ENCODE assay signal across 23 mouse cellular contexts in genomic region chrX:143112546-143112945, GRCm38 (mm10). TPM values are rescaled to one million over a fixed set of nuclear protein-coding genes. Genes with fewer than 3 reads are reported as not detected.
A peak's percentile ranks its signal among the peaks of the same experiment; 100 is the strongest.
DNase-seq lines count a peak whose midpoint lies in the region; ATAC-seq and TF ChIP-seq lines count a peak whose summit lies in the region.
"Had no signal": no experiment of that assay in that cellular context is flagged by ENCODE, and none has a peak within 500 bp of the region (broad histone marks: within the 10 kb centered on the region; RNA-seq: fewer than 3 reads in every experiment).

No protein-coding gene starts in this region.

- H3K4me1 ChIP-seq in heart, adult 2 months (ENCODE audit: control insufficient read depth, insufficient read depth, low read length) = no peaks in the 10 kb centered on the region
- H3K4me1 ChIP-seq in MEL (ENCODE audit: control insufficient read depth in 1 of 2, insufficient read depth in 2 of 2, low read length in 2 of 2) = no peaks in the 10 kb centered on the region
- H3K4me1 ChIP-seq in cortical plate, adult 2 months (ENCODE audit: control insufficient read depth, insufficient read depth, low read length) = no peaks in the 10 kb centered on the region
- H3K4me1 ChIP-seq in liver, embryonic 11.5 days (replicated peaks; ENCODE audit: control insufficient read depth, insufficient read depth, low read length) = no peaks in the 10 kb centered on the region
- H3K4me1 ChIP-seq: embryonic facial prominence, embryonic 13.5 days; heart, embryonic 13.5 days; limb, embryonic 13.5 days; midbrain, embryonic 13.5 days; neural tube, embryonic 13.5 days had no signal

- TF ChIP-seq POLR2A in heart, adult 2 months (IDR thresholded peaks at IDR 0.05; ENCODE audit: insufficient read depth, low read depth, low read length) = no peak
- TF ChIP-seq POLR2A in MEL (IDR thresholded peaks at IDR 0.05; ENCODE audit: control insufficient read depth in 1 of 2, insufficient read depth in 1 of 2, low read depth in 1 of 2, low read length in 2 of 2, poor library complexity in 1 of 2) = no peak
- TF ChIP-seq POLR2A in cortical plate, adult 2 months (IDR thresholded peaks at IDR 0.05; ENCODE audit: extremely low read depth, insufficient read depth, low read length) = no peak

- intact Hi-C loops in heart, adult 2 months (cut with DNase I) = loop anchor here (10.0 kb wide), 1 partner anchor 162 kb away; no protein-coding TSS in a partner anchor
- intact Hi-C loops in heart, postnatal 36 days (cut with DNase I) = no loop called here
- intact Hi-C loops in left cerebral cortex, adult 2 months (cut with DNase I) = loop anchor here (5.0 kb wide), 1 partner anchor 330 kb away; no protein-coding TSS in a partner anchor
- intact Hi-C loops in left cerebral cortex, postnatal 14 days (cut with DNase I) = no loop called here

- peak; percentile 7 for TF ChIP-seq RAD21 in MEL (IDR thresholded peaks at IDR 0.05; ENCODE audit: low read depth, low read length)

- no peak for DNase-seq in heart, adult 2 months
- no peak for DNase-seq in heart, postnatal 36 days
- DNase-seq in left cerebral cortex, adult 2 months (ENCODE audit: extremely low spot score in 1 of 2, low spot score in 2 of 2) = no peak
- DNase-seq in left cerebral cortex, postnatal 14 days (ENCODE audit: low spot score in 2 of 2) = no peak
- DNase-seq in MEL (ENCODE audit: low read depth, low spot score) = no peak
- no peak for DNase-seq in liver, embryonic 11.5 days (ENCODE audit: low spot score)
- no peak for DNase-seq in spleen, postnatal 4 days (ENCODE audit: low spot score in 2 of 2)
- DNase-seq: cerebellum, adult 18-20 months; cerebellum, postnatal 25 days; heart, postnatal 4 days; kidney, adult 8-10 months; kidney, postnatal 4 days; thymus, postnatal 36 days had no signal

- no peaks in the 10 kb centered on the region for H3K9me3 ChIP-seq in MEL (replicated peaks; ENCODE audit: insufficient read depth, low read length)
- H3K9me3 ChIP-seq in liver, embryonic 11.5 days (ENCODE audit: control insufficient read depth, low read length) = no peaks in the 10 kb centered on the region
- H3K9me3 ChIP-seq: embryonic facial prominence, embryonic 13.5 days; limb, embryonic 13.5 days; midbrain, embryonic 13.5 days; neural tube, embryonic 13.5 days had no signal

- H3K27ac ChIP-seq in heart, adult 2 months = no peak overlapping the region
- no peak overlapping the region for H3K27ac ChIP-seq in left cerebral cortex, adult 2 months
- no peak overlapping the region for H3K27ac ChIP-seq in MEL (ENCODE audit: control insufficient read depth, low read depth, low read length)
- no peak overlapping the region for H3K27ac ChIP-seq in cortical plate, adult 2 months (ENCODE audit: insufficient read depth, low read length)
- H3K27ac ChIP-seq in liver, embryonic 11.5 days (ENCODE audit: low read depth, low read length) = no peak overlapping the region
- H3K27ac ChIP-seq: embryonic facial prominence, embryonic 13.5 days; heart, embryonic 13.5 days; limb, embryonic 13.5 days; liver, embryonic 14.5 days; midbrain, embryonic 13.5 days; neural tube, embryonic 13.5 days had no signal

- TF ChIP-seq EP300 in heart, adult 2 months (IDR thresholded peaks at IDR 0.05; ENCODE audit: insufficient read depth, low read depth, low read length) = no peak
- no peak for TF ChIP-seq EP300 in MEL (IDR thresholded peaks at IDR 0.05; ENCODE audit: low read depth in 1 of 2, low read length in 2 of 2)

- TF ChIP-seq CTCF in heart, adult 2 months (IDR thresholded peaks at IDR 0.05) = peak; percentile 25
- peak; percentile 10 for TF ChIP-seq CTCF in left cerebral cortex, adult 2 months (IDR thresholded peaks at IDR 0.05)
- TF ChIP-seq CTCF in MEL (IDR thresholded peaks at IDR 0.05 in 2 of 3, conservative IDR thresholded peaks at IDR 0.05 in 1 of 3; ENCODE audit: control insufficient read depth in 1 of 3, insufficient read depth in 1 of 3, low read depth in 2 of 3, low read length in 3 of 3, poor library complexity in 1 of 3, severe bottlenecking in 1 of 3) = no peak
- TF ChIP-seq CTCF in cortical plate, adult 2 months (IDR thresholded peaks at IDR 0.05; ENCODE audit: extremely low read depth, insufficient read depth, low read length) = 0 out of 2 replicates have a peak, but pooled peaks have one; percentile 13

- no peaks in the 10 kb centered on the region for H3K79me2 ChIP-seq in heart, adult 2 months (replicated peaks; ENCODE audit: control insufficient read depth, insufficient read depth, low read length)
- H3K79me2 ChIP-seq in MEL (ENCODE audit: control insufficient read depth, insufficient read depth, low read length, poor library complexity) = no peaks in the 10 kb centered on the region

- no peak overlapping the region for H3K4me2 ChIP-seq in liver, embryonic 11.5 days
- H3K4me2 ChIP-seq: embryonic facial prominence, embryonic 13.5 days; heart, embryonic 13.5 days; limb, embryonic 13.5 days; midbrain, embryonic 13.5 days; neural tube, embryonic 13.5 days had no signal

- H3K36me3 ChIP-seq in heart, adult 2 months (ENCODE audit: control insufficient read depth, insufficient read depth, low read length) = no peaks in the 10 kb centered on the region
- no peaks in the 10 kb centered on the region for H3K36me3 ChIP-seq in MEL (ENCODE audit: control insufficient read depth in 1 of 2, insufficient read depth in 2 of 2, low read length in 2 of 2)
- H3K36me3 ChIP-seq in liver, embryonic 11.5 days (ENCODE audit: control insufficient read depth, insufficient read depth, low read length) = no peaks in the 10 kb centered on the region
- H3K36me3 ChIP-seq: embryonic facial prominence, embryonic 13.5 days; heart, embryonic 13.5 days; limb, embryonic 13.5 days; midbrain, embryonic 13.5 days; neural tube, embryonic 13.5 days had no signal

- no peak overlapping the region for H3K4me3 ChIP-seq in heart, adult 2 months
- H3K4me3 ChIP-seq in left cerebral cortex, adult 2 months = no peak overlapping the region
- H3K4me3 ChIP-seq in MEL (ENCODE audit: control insufficient read depth in 1 of 2, insufficient read depth in 1 of 2, low read depth in 2 of 2, low read length in 2 of 2) = no peak overlapping the region
- no peak overlapping the region for H3K4me3 ChIP-seq in cortical plate, adult 2 months (ENCODE audit: insufficient read depth, low read length)
- no peak overlapping the region for H3K4me3 ChIP-seq in liver, embryonic 11.5 days (ENCODE audit: low read depth, low read length)
- H3K4me3 ChIP-seq: embryonic facial prominence, embryonic 13.5 days; heart, embryonic 13.5 days; limb, embryonic 13.5 days; midbrain, embryonic 13.5 days; neural tube, embryonic 13.5 days had no signal

- H3K9ac ChIP-seq in heart, adult 2 months (ENCODE audit: low read depth, low read length) = no peak overlapping the region
- H3K9ac ChIP-seq in MEL (ENCODE audit: control insufficient read depth, low read depth, low read length, poor library complexity, severe bottlenecking) = no peak overlapping the region
- H3K9ac ChIP-seq in liver, embryonic 11.5 days (ENCODE audit: low read depth, low read length) = no peak overlapping the region
- H3K9ac ChIP-seq: embryonic facial prominence, embryonic 13.5 days; heart, embryonic 13.5 days; limb, embryonic 13.5 days; liver, embryonic 14.5 days; midbrain, embryonic 13.5 days; neural tube, embryonic 13.5 days had no signal

- H3K27me3 ChIP-seq in heart, adult 2 months (ENCODE audit: control insufficient read depth, insufficient read depth, low read length) = no peaks in the 10 kb centered on the region
- H3K27me3 ChIP-seq in MEL (ENCODE audit: control insufficient read depth in 1 of 2, insufficient read depth in 2 of 2, low read length in 2 of 2) = peaks cover 2 to 4% of the 10 kb centered on the region in 2 experiments; a peak in 2 of 4 replicates
- H3K27me3 ChIP-seq in liver, embryonic 11.5 days (replicated peaks; ENCODE audit: control insufficient read depth, insufficient read depth, low read length) = no peaks in the 10 kb centered on the region
- H3K27me3 ChIP-seq: embryonic facial prominence, embryonic 13.5 days; heart, embryonic 13.5 days; midbrain, embryonic 13.5 days; neural tube, embryonic 13.5 days had no signal

- no peak for ATAC-seq in liver, embryonic 11.5 days (replicated peaks; ENCODE audit: low FRiP score)
- ATAC-seq: forebrain, embryonic 16.5 days; hindbrain, embryonic 16.5 days; midbrain, embryonic 13.5 days had no signal

TF ChIP-seq in MEL, 35 proteins besides CTCF, POLR2A, EP300 and RAD21:
- TF ChIP-seq ELF1 (IDR thresholded peaks at IDR 0.05; ENCODE audit: low read depth, low read length) (no peak), GATA1 (IDR thresholded peaks at IDR 0.05; ENCODE audit: low read depth, low read length) (no peak), MEF2A (IDR thresholded peaks at IDR 0.05; ENCODE audit: extremely low read depth, insufficient replicate concordance, low read depth, low read length, poor library complexity, severe bottlenecking) (no peak), SMC3 (IDR thresholded peaks at IDR 0.05; ENCODE audit: low read depth, low read length) (no peak), NRF1 (IDR thresholded peaks at IDR 0.05; ENCODE audit: insufficient read depth, low read depth, low read length, poor library complexity, severe bottlenecking) (no peak), MXI1 (IDR thresholded peaks at IDR 0.05; ENCODE audit: low read depth, low read length) (no peak), ZMIZ1 (IDR thresholded peaks at IDR 0.05; ENCODE audit: low read depth, low read length) (no peak)

RNA-seq across cellular contexts. Expression of gene Rtl9, which starts 13.2 kb away (rescaled TPM):
- under 1 TPM in 1 of 2 experiments, not detected in 1; 0.23 TPM for total RNA-seq in heart, adult 2 months (2021)
- polyA plus RNA-seq in heart, adult 2 months (2012; rRNA removed) = 0.10 and 0.35 TPM in 2 replicates
- total RNA-seq in heart, postnatal 36 days (2021) = under 1 TPM; 0.05 to 0.08 TPM
- 1 to 10 TPM in 1 of 2 experiments, under 1 TPM in 1; 0.79 to 1.2 TPM for total RNA-seq in left cerebral cortex, adult 2 months (2021)
- total RNA-seq in left cerebral cortex, postnatal 14 days (2021) = 1 to 10 TPM; 1.8 to 2.2 TPM
- total RNA-seq in MEL (2012; rRNA removed) = not detected in 2 replicates
- not detected for polyA plus RNA-seq in MEL (2012; ENCODE audit: insufficient read depth in 1 of 2, insufficient read length in 2 of 2, low read depth in 1 of 2, low replicate concordance in 2 of 2, missing spikeins in 1 of 2)
- polyA plus RNA-seq in cortical plate, adult 2 months (2012; rRNA removed) = 0.77 and 0.83 TPM in 2 replicates
- polyA plus RNA-seq in liver, embryonic 11.5 days (2014; fragmentation: Nextera tagmentation; extraction: Ambion mirVana) = 0.07 and 0.21 TPM in 2 replicates
- total RNA-seq: granulocyte monocyte progenitor cell, adult 5-6 weeks had no signal
- polyA plus RNA-seq: heart, embryonic 13.5 days had no signal

Comparison
In these comparisons a context has a peak if more than half of its experiments do, and no peak if none do; other contexts are left out.
1. intact Hi-C loops: an anchor here in heart, adult 2 months (10.0 kb wide) and left cerebral cortex, adult 2 months (5.0 kb wide); none called in heart, postnatal 36 days and left cerebral cortex, postnatal 14 days.
2. CTCF ChIP-seq: peak in heart, adult 2 months (single experiment), left cerebral cortex, adult 2 months (single experiment) and cortical plate, adult 2 months (single experiment); none in MEL (0 of 3).